Mouse (Mus musculus) heart, embryonic 11.5 days (tissue): ENCODE measurements around the gene Gm17359. TPM values are rescaled to one million over a fixed set of nuclear protein-coding genes. Genes with fewer than 3 reads are reported as not detected.

ENCODE experiments used
- ATAC-seq: fragments of 200-750 bp; cut with Nextera tagmentation; replicated peaks from 2 replicates; pipeline ENCODE4 v1.8.0; 2017; ENCODE audit warnings: moderate library complexity; ENCODE audit not compliant: insufficient number of reproducible peaks, low FRiP score, low TSS enrichment
- H3K27ac ChIP-seq: fragments of 300-500 bp; sonication (generic); 2 replicates; pipeline ENCODE4 v1.5.1; 2014; ENCODE audit warnings: mild to moderate bottlenecking, low read depth, low read length
- H3K27me3 ChIP-seq: fragments of 300-500 bp; sonication (generic); 2 replicates; pipeline ENCODE4 v1.6.1; 2014; ENCODE audit warnings: mild to moderate bottlenecking, low read length, mixed read lengths; ENCODE audit not compliant: control insufficient read depth, insufficient read depth
- H3K36me3 ChIP-seq: fragments of 300-500 bp; sonication (generic); 2 replicates; pipeline ENCODE4 v1.6.1; 2014; ENCODE audit warnings: mild to moderate bottlenecking, low read length, moderate library complexity, mixed read lengths; ENCODE audit not compliant: control insufficient read depth, insufficient read depth
- H3K4me1 ChIP-seq: fragments of 300-500 bp; sonication (generic); 2 replicates; pipeline ENCODE4 v1.6.1; 2014; ENCODE audit warnings: low read length; ENCODE audit not compliant: control insufficient read depth, insufficient read depth
- H3K4me2 ChIP-seq: fragments of 300-500 bp; sonication (generic); 2 replicates; pipeline ENCODE4 v1.6.1; 2014; ENCODE audit warnings: mild to moderate bottlenecking, moderate library complexity
- H3K4me3 ChIP-seq: fragments of 300-500 bp; sonication (generic); 2 replicates; pipeline ENCODE4 v1.5.1; 2014; ENCODE audit warnings: low read depth, low read length
- H3K9ac ChIP-seq: fragments of 300-500 bp; sonication (generic); 2 replicates; pipeline ENCODE4 v1.6.1; 2014; ENCODE audit warnings: mild to moderate bottlenecking, low read depth, low read length, moderate library complexity
- H3K9me3 ChIP-seq: fragments of 300-500 bp; sonication (generic); replicated peaks from 2 replicates; pipeline ENCODE4 v1.6.1; 2016; ENCODE audit warnings: low read length; ENCODE audit not compliant: control insufficient read depth
- WGBS: fragments of 180-500 bp; shearing (Covaris S2); extraction: QIAGEN DNeasy Blood & Tissue Kit; methylation state at CpG from one replicate; pipeline ENCODE4 v1.1.7; 2014; ENCODE audit not compliant: insufficient replicate concordance; 5-methylcytosine and 5-hydroxymethylcytosine counted together
- polyA plus RNA-seq: library from polyadenylated mRNA; unstranded; fragments of >200 nt; fragmentation: Nextera tagmentation; extraction: Ambion mirVana; gene quantifications from 2 replicates; pipeline ENCODE4 v1.2.1, GENCODE M21; 2014

Gene Gm17359
- polyA plus RNA-seq, 1 experiment from 2014 or later = not detected

DNA sequence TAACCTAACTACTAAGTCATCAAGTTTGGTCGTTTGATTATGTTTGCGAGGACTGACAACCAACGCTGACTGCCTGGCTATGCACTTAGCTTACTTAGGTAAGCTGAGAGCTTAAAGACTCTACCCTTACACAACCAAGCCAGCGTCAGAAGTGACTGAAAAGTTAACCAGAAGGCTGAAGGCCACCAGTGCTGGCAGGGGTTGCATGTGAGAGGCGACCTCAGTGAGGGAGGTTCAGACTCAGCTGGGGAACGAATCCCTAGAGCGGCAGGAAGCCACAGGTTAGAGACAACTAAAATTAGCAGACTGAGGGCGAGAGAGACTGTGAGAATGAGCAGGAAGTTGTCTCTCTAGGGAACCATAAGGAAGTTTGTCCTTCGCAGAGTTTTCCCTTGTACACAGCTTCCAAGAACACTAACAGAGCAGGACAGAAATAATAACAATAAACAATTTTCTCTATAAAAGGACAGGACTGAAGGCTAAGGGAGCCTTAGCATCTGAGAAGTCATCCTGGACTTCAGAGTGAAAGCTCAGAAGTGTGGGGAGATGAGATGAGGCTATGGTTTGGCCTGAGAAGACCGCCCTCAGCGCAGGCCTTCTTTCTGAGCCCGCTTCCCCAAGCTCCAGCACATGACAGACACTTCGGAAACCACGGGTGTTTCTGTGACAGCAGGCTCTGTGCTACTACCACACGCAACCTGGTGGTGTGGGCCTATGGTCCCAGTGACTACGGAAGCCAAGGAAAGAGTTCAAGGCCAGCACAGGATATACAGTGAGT, 148.0 kb downstream of the Gm17359 start:
- no peaks in the 10 kb centered on the region for H3K4me1 ChIP-seq
- H3K27me3 ChIP-seq = no peaks in the 10 kb centered on the region
- 83% methylated on average over 16 of the region's 16 CpGs for WGBS
- H3K9ac ChIP-seq = no peak overlapping the region
- H3K27ac ChIP-seq = no peak overlapping the region
- no peaks in the 10 kb centered on the region for H3K9me3 ChIP-seq
- H3K4me2 ChIP-seq = no peak overlapping the region
- ATAC-seq = no peak
- peaks cover 17% of the 10 kb centered on the region for H3K36me3 ChIP-seq
- H3K4me3 ChIP-seq = no peak overlapping the region

DNA sequence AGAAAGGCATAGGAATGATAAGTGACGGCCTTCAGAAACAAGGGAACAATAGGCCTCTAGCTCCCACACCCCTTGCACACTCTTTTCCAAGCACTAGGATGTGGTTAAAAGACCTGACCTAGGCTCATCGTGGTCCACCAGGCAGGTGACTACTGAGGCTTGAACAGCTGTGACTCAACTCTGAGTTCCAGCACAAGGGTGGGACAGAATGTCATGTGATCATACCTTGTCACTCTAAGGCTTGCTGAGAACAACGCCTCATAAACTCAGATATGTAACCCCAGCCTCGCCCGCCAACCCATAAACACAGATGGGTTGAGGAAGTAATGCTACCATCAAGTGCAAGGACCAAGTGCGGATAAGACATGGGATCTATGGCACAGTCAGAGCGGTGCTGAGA, 151.6 kb downstream of the Gm17359 start:
- H3K4me3 ChIP-seq = no peak overlapping the region
- H3K9me3 ChIP-seq = no peaks in the 10 kb centered on the region
- 0 out of 2 replicates have a peak, but pooled peaks cover 3% of the 10 kb centered on the region for H3K4me1 ChIP-seq
- H3K4me2 ChIP-seq = no peak overlapping the region
- WGBS = 91% methylated on average over 7 of the region's 7 CpGs
- no peak for ATAC-seq
- no peak overlapping the region for H3K9ac ChIP-seq
- H3K27ac ChIP-seq = no peak overlapping the region
- H3K36me3 ChIP-seq = peaks cover 15% of the 10 kb centered on the region
- H3K27me3 ChIP-seq = no peaks in the 10 kb centered on the region

DNA sequence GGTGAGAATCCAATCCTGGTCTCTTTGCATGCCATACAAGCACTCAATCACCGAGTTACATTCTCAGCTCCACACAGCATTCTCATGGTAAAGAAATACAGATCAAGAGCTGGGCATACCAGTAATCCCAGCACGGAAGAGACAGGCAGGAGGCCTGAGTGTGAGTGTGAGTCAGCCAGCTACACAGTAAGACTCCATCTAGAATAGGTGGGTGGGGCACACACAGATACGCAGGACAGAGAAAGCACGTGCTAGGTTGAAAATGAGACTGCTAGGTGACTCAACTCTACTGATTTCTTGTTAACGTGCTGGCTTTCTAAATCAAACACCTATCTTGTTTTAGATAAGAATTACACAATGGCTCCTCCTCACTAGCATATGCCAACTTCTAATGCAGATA, 153.6 kb downstream of the Gm17359 start:
- H3K4me1 ChIP-seq = 0 out of 2 replicates have a peak, but pooled peaks cover 3% of the 10 kb centered on the region
- H3K27ac ChIP-seq = no peak overlapping the region
- H3K27me3 ChIP-seq = no peaks in the 10 kb centered on the region
- ATAC-seq = no peak
- H3K36me3 ChIP-seq = peaks cover 10% of the 10 kb centered on the region
- H3K9ac ChIP-seq = no peak overlapping the region
- no peak overlapping the region for H3K4me3 ChIP-seq
- no peaks in the 10 kb centered on the region for H3K9me3 ChIP-seq
- WGBS = 84% methylated on average over 5 of the region's 5 CpGs
- no peak overlapping the region for H3K4me2 ChIP-seq

DNA sequence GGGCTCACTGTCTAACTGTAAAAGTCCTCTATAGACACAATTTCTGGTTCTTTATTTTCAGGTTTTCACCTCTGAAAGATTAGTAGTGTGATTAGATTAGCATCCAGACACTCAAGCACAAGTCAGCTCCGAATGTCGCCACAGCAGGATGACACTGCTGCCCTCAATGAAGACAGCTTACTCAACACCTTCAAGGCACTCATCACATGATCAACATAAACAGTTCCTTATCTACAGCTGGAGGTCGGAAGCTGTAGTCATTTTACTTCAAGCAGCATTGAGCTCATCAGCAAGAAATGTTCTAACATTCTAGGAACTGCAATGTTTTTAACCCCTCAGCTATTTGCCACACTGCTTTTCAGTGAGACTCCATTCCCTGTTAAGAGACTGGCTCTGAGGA, 155.2 kb downstream of the Gm17359 start:
- H3K4me3 ChIP-seq = no peak overlapping the region
- H3K4me1 ChIP-seq = 0 out of 2 replicates have a peak, but pooled peaks cover 3% of the 10 kb centered on the region
- no peaks in the 10 kb centered on the region for H3K9me3 ChIP-seq
- H3K27me3 ChIP-seq = no peaks in the 10 kb centered on the region
- ATAC-seq = no peak
- H3K27ac ChIP-seq = no peak overlapping the region
- 32% methylated on average over 3 of the region's 3 CpGs for WGBS
- H3K36me3 ChIP-seq = peaks cover 7% of the 10 kb centered on the region; the same call in 1 of the 2 replicates
- no peak overlapping the region for H3K4me2 ChIP-seq
- no peak overlapping the region for H3K9ac ChIP-seq

DNA sequence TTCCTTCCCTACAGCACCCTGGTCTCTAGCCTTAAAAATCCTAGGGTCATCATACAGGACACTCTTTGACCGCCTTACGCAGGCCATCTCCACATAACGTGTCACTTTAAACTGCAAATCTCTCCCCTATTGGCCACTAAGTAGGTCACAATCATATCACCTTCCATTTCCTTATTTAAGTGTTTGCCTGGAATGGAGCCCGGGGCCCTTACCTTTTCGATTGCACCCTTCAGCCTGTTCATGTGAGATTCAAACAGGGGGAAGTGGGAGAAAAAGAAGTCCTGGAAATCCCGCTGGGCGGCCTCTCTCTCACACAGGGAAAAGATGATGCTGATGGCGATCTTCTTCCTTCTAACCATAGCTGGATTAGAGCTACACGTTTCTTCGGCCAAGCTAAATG, 156.6 kb downstream of the Gm17359 start:
- 0 out of 2 replicates have a peak, but pooled peaks cover 3% of the 10 kb centered on the region for H3K4me1 ChIP-seq
- no peak for ATAC-seq
- 94% methylated on average over 10 of the region's 10 CpGs for WGBS
- no peaks in the 10 kb centered on the region for H3K27me3 ChIP-seq
- H3K9ac ChIP-seq = no peak overlapping the region
- peaks cover 7% of the 10 kb centered on the region; the same call in 1 of the 2 replicates for H3K36me3 ChIP-seq
- H3K9me3 ChIP-seq = no peaks in the 10 kb centered on the region
- H3K4me2 ChIP-seq = no peak overlapping the region
- H3K27ac ChIP-seq = no peak overlapping the region
- H3K4me3 ChIP-seq = no peak overlapping the region

DNA sequence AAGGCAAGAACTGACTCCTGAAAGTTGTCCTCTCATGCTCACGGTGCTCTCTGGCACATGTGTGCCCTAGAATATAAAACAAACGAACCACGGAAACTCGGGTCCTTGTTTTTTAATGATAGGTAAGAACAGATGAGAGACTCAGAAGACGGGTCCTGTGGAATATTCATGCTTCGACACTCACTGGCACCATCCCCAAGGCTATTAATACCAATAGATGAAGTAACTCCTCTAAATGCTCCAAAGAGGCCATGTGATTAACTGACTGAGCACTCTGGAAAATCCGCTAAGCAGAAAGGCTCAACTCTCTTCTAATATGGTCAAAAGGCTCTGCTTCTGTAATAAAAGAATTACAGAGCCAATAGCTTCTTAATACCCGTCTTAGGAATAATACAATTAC, 157.6 kb downstream of the Gm17359 start:
- no peak overlapping the region for H3K4me2 ChIP-seq
- H3K9me3 ChIP-seq = no peaks in the 10 kb centered on the region
- H3K27ac ChIP-seq = no peak overlapping the region
- no peak overlapping the region for H3K4me3 ChIP-seq
- H3K4me1 ChIP-seq = 0 out of 2 replicates have a peak, but pooled peaks cover 3% of the 10 kb centered on the region
- ATAC-seq = no peak
- H3K9ac ChIP-seq = no peak overlapping the region
- WGBS = 87% methylated on average over 8 of the region's 8 CpGs
- H3K27me3 ChIP-seq = no peaks in the 10 kb centered on the region
- H3K36me3 ChIP-seq = peaks cover 5% of the 10 kb centered on the region; the same call in 1 of the 2 replicates

DNA sequence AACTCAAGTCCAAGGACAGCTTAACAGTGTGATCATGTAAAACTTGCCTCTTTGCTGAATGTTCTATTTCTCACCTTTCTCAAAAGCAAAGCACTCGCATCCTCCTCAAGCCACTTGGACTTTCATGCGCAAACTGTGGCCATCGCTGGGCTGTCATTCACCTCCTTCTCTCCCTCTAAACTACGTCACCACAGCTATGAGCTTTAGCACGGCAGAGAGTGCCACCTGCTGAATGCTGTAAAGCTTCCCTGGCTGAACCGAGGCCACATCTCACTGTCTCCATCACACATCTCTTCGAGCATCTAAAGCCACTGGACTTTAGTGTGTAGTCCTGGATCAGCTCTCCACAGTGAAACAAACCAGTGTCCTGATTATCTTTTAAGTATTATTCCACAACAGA, 158.7 kb downstream of the Gm17359 start:
- no peak for ATAC-seq
- H3K27ac ChIP-seq = no peak overlapping the region
- H3K9ac ChIP-seq = no peak overlapping the region
- 0 out of 2 replicates have a peak, but pooled peaks cover 3% of the 10 kb centered on the region for H3K4me1 ChIP-seq
- no peaks in the 10 kb centered on the region for H3K9me3 ChIP-seq
- peaks cover 6% of the 10 kb centered on the region; the same call in 1 of the 2 replicates for H3K36me3 ChIP-seq
- H3K4me3 ChIP-seq = no peak overlapping the region
- no peak overlapping the region for H3K4me2 ChIP-seq
- WGBS = 75% methylated on average over 7 of the region's 7 CpGs
- no peaks in the 10 kb centered on the region for H3K27me3 ChIP-seq

DNA sequence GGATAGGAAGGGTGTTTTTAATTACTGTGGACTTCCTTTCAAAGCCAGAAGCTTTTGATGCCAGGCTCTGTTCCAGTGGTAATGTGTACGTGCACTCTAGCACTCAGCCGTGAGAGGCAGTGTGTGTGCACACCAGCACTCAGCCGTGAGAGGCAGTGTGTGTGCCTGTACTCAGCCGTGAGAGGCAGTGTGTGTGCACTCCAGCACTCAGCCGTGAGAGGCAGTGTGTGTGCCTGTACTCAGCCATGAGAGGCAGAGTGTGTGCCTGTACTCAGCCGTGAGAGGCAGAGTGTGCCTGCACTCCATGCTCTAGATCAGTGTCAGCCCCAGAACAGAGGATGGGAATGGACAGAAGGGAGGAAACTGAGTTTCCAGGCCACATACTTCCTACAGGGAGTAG, 160.2 kb downstream of the Gm17359 start:
- Histone ChIP-seq H3K4me2 (no peak overlapping the region), H3K4me1 (0 out of 2 replicates have a peak, but pooled peaks cover 3% of the 10 kb centered on the region), H3K4me3 (no peak overlapping the region), H3K27ac (no peak overlapping the region), H3K36me3 (peaks cover 4% of the 10 kb centered on the region; the same call in 1 of the 2 replicates), H3K27me3 (no peaks in the 10 kb centered on the region), H3K9me3 (no peaks in the 10 kb centered on the region), H3K9ac (no peak overlapping the region)
- 87% methylated on average over 6 of the region's 6 CpGs for WGBS
- ATAC-seq = no peak

DNA sequence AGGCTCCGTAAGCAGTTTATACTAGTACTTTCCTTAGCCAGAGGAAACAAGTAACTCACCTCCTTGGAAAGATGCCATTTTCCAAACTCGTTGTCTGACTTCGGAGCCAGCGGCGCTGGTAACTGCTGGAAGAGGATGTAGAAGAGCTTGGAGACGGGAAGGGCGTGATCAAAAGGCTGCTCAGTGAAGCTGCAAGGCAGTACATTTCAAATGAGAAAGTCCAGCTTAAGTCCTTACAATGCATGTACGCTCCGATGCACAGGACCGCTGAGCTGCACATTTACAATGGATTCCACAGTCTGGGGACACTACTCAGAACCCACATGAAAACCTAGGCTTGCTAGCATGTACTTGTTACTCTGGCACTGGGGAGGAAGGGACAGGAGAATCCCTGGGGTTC, 163.8 kb downstream of the Gm17359 start:
- no peaks in the 10 kb centered on the region for H3K27me3 ChIP-seq
- H3K9me3 ChIP-seq = no peaks in the 10 kb centered on the region
- no peaks in the 10 kb centered on the region for H3K4me1 ChIP-seq
- no peak overlapping the region for H3K4me2 ChIP-seq
- H3K36me3 ChIP-seq = peaks cover 2% of the 10 kb centered on the region; the same call in 1 of the 2 replicates
- no peak for ATAC-seq
- H3K9ac ChIP-seq = no peak overlapping the region
- H3K27ac ChIP-seq = no peak overlapping the region
- H3K4me3 ChIP-seq = no peak overlapping the region
- WGBS = 89% methylated on average over 10 of the region's 10 CpGs
